Mouse (Mus musculus): ENCODE data around the gene Etnk1. TPM values are rescaled to one million over a fixed set of nuclear protein-coding genes. Genes with fewer than 3 reads are reported as not detected.
"Not testable (repeated sequence)": the region's sequence is repeated elsewhere in the genome, so short reads cannot be mapped to it uniquely, and the experiment has no call there.

Gene Etnk1
- polyA plus RNA-seq, 1 experiment from 2014 or later: 24.7 TPM

GRCm38 (mm10) chr6:143135097-143135496 lies 31.9 kb upstream of the Etnk1 start:
- DNase-seq (ENCODE audit: low spot score) (no peak), ATAC-seq (replicated peaks; ENCODE audit: low FRiP score, low TSS enrichment, low read depth) (no peak)
- Histone ChIP-seq H3K4me3 (ENCODE audit: low read depth, low read length) (no peak overlapping the region), H3K9me3 (ENCODE audit: control insufficient read depth, low read length) (peaks cover 7% of the 10 kb centered on the region; the same call in 1 of the 2 replicates), H3K27ac (ENCODE audit: low read depth) (no peak overlapping the region), H3K36me3 (ENCODE audit: control insufficient read depth, insufficient read depth, low read length) (no peaks in the 10 kb centered on the region), H3K4me1 (replicated peaks; ENCODE audit: control insufficient read depth, insufficient read depth, low read length) (no peaks in the 10 kb centered on the region), H3K4me2 (ENCODE audit: low read length) (no peak overlapping the region), H3K9ac (ENCODE audit: low read length) (no peak overlapping the region), H3K27me3 (replicated peaks; ENCODE audit: control insufficient read depth, insufficient read depth, low read length) (no peaks in the 10 kb centered on the region)
- WGBS: 87% methylated on average over 13 of the region's 13 CpGs

GRCm38 (mm10) chr6:143136688-143137087 lies 30.3 kb upstream of the Etnk1 start:
- ATAC-seq (replicated peaks; ENCODE audit: low FRiP score, low TSS enrichment, low read depth) (no peak), DNase-seq (ENCODE audit: low spot score) (no peak)
- H3K9me3 ChIP-seq (ENCODE audit: control insufficient read depth, low read length): no peaks in the 10 kb centered on the region
- H3K36me3 ChIP-seq (ENCODE audit: control insufficient read depth, insufficient read depth, low read length): no peaks in the 10 kb centered on the region
- no peak overlapping the region for H3K4me3 ChIP-seq (ENCODE audit: low read depth, low read length)
- H3K4me2 ChIP-seq (ENCODE audit: low read length): no peak overlapping the region
- H3K4me1 ChIP-seq (replicated peaks; ENCODE audit: control insufficient read depth, insufficient read depth, low read length): no peaks in the 10 kb centered on the region
- WGBS: 99% methylated on average over 7 of the region's 7 CpGs
- H3K27ac ChIP-seq (ENCODE audit: low read depth): no peak overlapping the region
- no peak overlapping the region for H3K9ac ChIP-seq (ENCODE audit: low read length)
- H3K27me3 ChIP-seq (replicated peaks; ENCODE audit: control insufficient read depth, insufficient read depth, low read length): no peaks in the 10 kb centered on the region

- Histone ChIP-seq H3K4me1 (replicated peaks; ENCODE audit: control insufficient read depth, insufficient read depth, low read length) (no peaks in the 10 kb centered on the region), H3K27me3 (replicated peaks; ENCODE audit: control insufficient read depth, insufficient read depth, low read length) (no peaks in the 10 kb centered on the region), H3K27ac (ENCODE audit: low read depth) (no peak overlapping the region), H3K9me3 (ENCODE audit: control insufficient read depth, low read length) (no peaks in the 10 kb centered on the region), H3K4me2 (ENCODE audit: low read length) (no peak overlapping the region), H3K9ac (ENCODE audit: low read length) (no peak overlapping the region), H3K4me3 (ENCODE audit: low read depth, low read length) (no peak overlapping the region), H3K36me3 (ENCODE audit: control insufficient read depth, insufficient read depth, low read length) (no peaks in the 10 kb centered on the region)
- DNase-seq (ENCODE audit: low spot score): no peak
- WGBS: 46% methylated on average over 5 of the region's 5 CpGs
- no peak for ATAC-seq (replicated peaks; ENCODE audit: low FRiP score, low TSS enrichment, low read depth)
Observed at GRCm38 (mm10) chr6:143137341-143137740, 29.7 kb upstream of the Etnk1 start.

- H3K4me1 ChIP-seq (replicated peaks; ENCODE audit: control insufficient read depth, insufficient read depth, low read length): 0 out of 2 replicates have a peak, but pooled peaks cover 4% of the 10 kb centered on the region
- no peaks in the 10 kb centered on the region for H3K27me3 ChIP-seq (replicated peaks; ENCODE audit: control insufficient read depth, insufficient read depth, low read length)
- H3K27ac ChIP-seq (ENCODE audit: low read depth): no peak overlapping the region
- no peak for ATAC-seq (replicated peaks; ENCODE audit: low FRiP score, low TSS enrichment, low read depth)
- no peak overlapping the region for H3K4me2 ChIP-seq (ENCODE audit: low read length)
- H3K36me3 ChIP-seq (ENCODE audit: control insufficient read depth, insufficient read depth, low read length): no peaks in the 10 kb centered on the region
- no peak overlapping the region for H3K9ac ChIP-seq (ENCODE audit: low read length)
- no peaks in the 10 kb centered on the region for H3K9me3 ChIP-seq (ENCODE audit: control insufficient read depth, low read length)
- WGBS: 82% methylated on average over 2 of the region's 2 CpGs
- H3K4me3 ChIP-seq (ENCODE audit: low read depth, low read length): no peak overlapping the region
- DNase-seq (ENCODE audit: low spot score): no peak
Observed at GRCm38 (mm10) chr6:143139417-143139816, 27.6 kb upstream of the Etnk1 start.

GRCm38 (mm10) chr6:143140884-143141283 lies 26.1 kb upstream of the Etnk1 start:
- Histone ChIP-seq H3K9me3 (ENCODE audit: control insufficient read depth, low read length) (no peaks in the 10 kb centered on the region), H3K4me2 (ENCODE audit: low read length) (no peak overlapping the region), H3K36me3 (ENCODE audit: control insufficient read depth, insufficient read depth, low read length) (no peaks in the 10 kb centered on the region), H3K27ac (ENCODE audit: low read depth) (no peak overlapping the region), H3K9ac (ENCODE audit: low read length) (no peak overlapping the region), H3K4me1 (replicated peaks; ENCODE audit: control insufficient read depth, insufficient read depth, low read length) (0 out of 2 replicates have a peak, but pooled peaks cover 8% of the 10 kb centered on the region), H3K27me3 (replicated peaks; ENCODE audit: control insufficient read depth, insufficient read depth, low read length) (no peaks in the 10 kb centered on the region), H3K4me3 (ENCODE audit: low read depth, low read length) (no peak overlapping the region)
- 88% methylated on average over 9 of the region's 9 CpGs for WGBS
- ATAC-seq (replicated peaks; ENCODE audit: low FRiP score, low TSS enrichment, low read depth) (no peak), DNase-seq (ENCODE audit: low spot score) (no peak)

- 73% methylated on average over 10 of the region's 10 CpGs for WGBS
- H3K9me3 ChIP-seq (ENCODE audit: control insufficient read depth, low read length): not testable (repeated sequence)
Observed at GRCm38 (mm10) chr6:143141624-143142592, 25.1 kb upstream of the Etnk1 start.

GRCm38 (mm10) chr6:143142861-143143260 lies 24.2 kb upstream of the Etnk1 start:
- no peaks in the 10 kb centered on the region for H3K27me3 ChIP-seq (replicated peaks; ENCODE audit: control insufficient read depth, insufficient read depth, low read length)
- ATAC-seq (replicated peaks; ENCODE audit: low FRiP score, low TSS enrichment, low read depth) (no peak), DNase-seq (ENCODE audit: low spot score) (no peak)
- H3K4me3 ChIP-seq (ENCODE audit: low read depth, low read length): no peak overlapping the region
- no peaks in the 10 kb centered on the region for H3K36me3 ChIP-seq (ENCODE audit: control insufficient read depth, insufficient read depth, low read length)
- H3K4me2 ChIP-seq (ENCODE audit: low read length): no peak overlapping the region
- H3K9me3 ChIP-seq (ENCODE audit: control insufficient read depth, low read length): no peaks in the 10 kb centered on the region
- 91% methylated on average over 4 of the region's 4 CpGs for WGBS
- H3K27ac ChIP-seq (ENCODE audit: low read depth): no peak overlapping the region
- H3K4me1 ChIP-seq (replicated peaks; ENCODE audit: control insufficient read depth, insufficient read depth, low read length): 0 out of 2 replicates have a peak, but pooled peaks cover 8% of the 10 kb centered on the region
- no peak overlapping the region for H3K9ac ChIP-seq (ENCODE audit: low read length)

More at GRCm38 (mm10) chr6:143141624-143142592, 25.1 kb upstream of the Etnk1 start:
- H3K27me3 ChIP-seq (replicated peaks; ENCODE audit: control insufficient read depth, insufficient read depth, low read length); H3K4me3 ChIP-seq (ENCODE audit: low read depth, low read length); H3K4me1 ChIP-seq (replicated peaks; ENCODE audit: control insufficient read depth, insufficient read depth, low read length); ATAC-seq (replicated peaks; ENCODE audit: low FRiP score, low TSS enrichment, low read depth); H3K9ac ChIP-seq (ENCODE audit: low read length); H3K4me2 ChIP-seq (ENCODE audit: low read length); DNase-seq (ENCODE audit: low spot score); H3K36me3 ChIP-seq (ENCODE audit: control insufficient read depth, insufficient read depth, low read length); H3K27ac ChIP-seq (ENCODE audit: low read depth): not testable (repeated sequence)

GRCm38 (mm10) chr6:143143321-143143720 lies 23.7 kb upstream of the Etnk1 start:
- DNase-seq (ENCODE audit: low spot score) (no peak), ATAC-seq (replicated peaks; ENCODE audit: low FRiP score, low TSS enrichment, low read depth) (no peak)
- Histone ChIP-seq H3K9ac (ENCODE audit: low read length) (no peak overlapping the region), H3K4me2 (ENCODE audit: low read length) (peak overlapping the region; percentile 44), H3K36me3 (ENCODE audit: control insufficient read depth, insufficient read depth, low read length) (no peaks in the 10 kb centered on the region), H3K27ac (ENCODE audit: low read depth) (no peak overlapping the region), H3K9me3 (ENCODE audit: control insufficient read depth, low read length) (no peaks in the 10 kb centered on the region), H3K4me1 (replicated peaks; ENCODE audit: control insufficient read depth, insufficient read depth, low read length) (0 out of 2 replicates have a peak, but pooled peaks cover 8% of the 10 kb centered on the region), H3K4me3 (ENCODE audit: low read depth, low read length) (no peak overlapping the region), H3K27me3 (replicated peaks; ENCODE audit: control insufficient read depth, insufficient read depth, low read length) (no peaks in the 10 kb centered on the region)
- WGBS: 78% methylated on average over 9 of the region's 9 CpGs
